Mouse (Mus musculus) kidney, postnatal 14 days (tissue): Measurements from ENCODE around the gene Rgmb.
A peak's percentile ranks its signal among the peaks of the same experiment; 100 is the strongest.

ENCODE experiments used
- DNase-seq: peaks from one replicate; pipeline ENCODE4 v3.0.0; 2022; ENCODE audit warnings: mixed read lengths

The Rgmb gene

GRCm38 (mm10) chr17:15821706-15822105 is 9.1 kb downstream of the Rgmb start:
- DNase-seq, result no peak

GRCm38 (mm10) chr17:15820761-15821160 is 10.1 kb downstream of the Rgmb start:
- no peak for DNase-seq

- DNase-seq, result no peak
Observed at GRCm38 (mm10) chr17:15820146-15820545, 10.7 kb downstream of the Rgmb start.

GRCm38 (mm10) chr17:15818372-15818771 is 12.5 kb downstream of the Rgmb start:
- DNase-seq, result no peak

- no peak for DNase-seq
Observed at GRCm38 (mm10) chr17:15817634-15818033, 13.2 kb downstream of the Rgmb start.

- DNase-seq, result no peak
Observed at GRCm38 (mm10) chr17:15817096-15817450, 13.8 kb downstream of the Rgmb start.

GRCm38 (mm10) chr17:15816379-15817095 is 14.3 kb downstream of the Rgmb start:
- DNase-seq, result no peak

- DNase-seq, result no peak
Observed at GRCm38 (mm10) chr17:15815312-15816018, 15.4 kb downstream of the Rgmb start.

GRCm38 (mm10) chr17:15813658-15814212 is 17.1 kb downstream of the Rgmb start:
- no peak for DNase-seq

GRCm38 (mm10) chr17:15812136-15812778 is 18.6 kb downstream of the Rgmb start:
- no peak for DNase-seq

GRCm38 (mm10) chr17:15809949-15810348 is 20.9 kb downstream of the Rgmb start:
- no peak for DNase-seq

- DNase-seq, result peak; percentile 37
Observed at GRCm38 (mm10) chr17:15808468-15809374, 22.1 kb downstream of the Rgmb start.

GRCm38 (mm10) chr17:15808015-15808414 is 22.8 kb downstream of the Rgmb start:
- DNase-seq, result no peak

- DNase-seq, result no peak
Observed at GRCm38 (mm10) chr17:15807295-15807984, 23.4 kb downstream of the Rgmb start.

- peak; percentile 26 for DNase-seq
Observed at GRCm38 (mm10) chr17:15804008-15804812, 26.6 kb downstream of the Rgmb start.

GRCm38 (mm10) chr17:15799195-15799793 is 31.5 kb downstream of the Rgmb start:
- DNase-seq, result no peak

GRCm38 (mm10) chr17:15790716-15791115 is 40.1 kb downstream of the Rgmb start:
- DNase-seq, result no peak

GRCm38 (mm10) chr17:15787036-15787435 is 43.8 kb downstream of the Rgmb start:
- DNase-seq, result peak; percentile 35

- no peak for DNase-seq
Observed at GRCm38 (mm10) chr17:15777979-15778378, 52.9 kb downstream of the Rgmb start.

GRCm38 (mm10) chr17:15776349-15776748 is 54.5 kb downstream of the Rgmb start:
- no peak for DNase-seq
